Mouse (Mus musculus) NIH3T3 (cell line): ENCODE measurements around the gene Sez6l.

Experiments
- DNase-seq: peaks from one replicate; pipeline ENCODE4 v3.0.0-alpha.2; 2012; ENCODE audit warnings: low read depth

Sez6l gene

DNA sequence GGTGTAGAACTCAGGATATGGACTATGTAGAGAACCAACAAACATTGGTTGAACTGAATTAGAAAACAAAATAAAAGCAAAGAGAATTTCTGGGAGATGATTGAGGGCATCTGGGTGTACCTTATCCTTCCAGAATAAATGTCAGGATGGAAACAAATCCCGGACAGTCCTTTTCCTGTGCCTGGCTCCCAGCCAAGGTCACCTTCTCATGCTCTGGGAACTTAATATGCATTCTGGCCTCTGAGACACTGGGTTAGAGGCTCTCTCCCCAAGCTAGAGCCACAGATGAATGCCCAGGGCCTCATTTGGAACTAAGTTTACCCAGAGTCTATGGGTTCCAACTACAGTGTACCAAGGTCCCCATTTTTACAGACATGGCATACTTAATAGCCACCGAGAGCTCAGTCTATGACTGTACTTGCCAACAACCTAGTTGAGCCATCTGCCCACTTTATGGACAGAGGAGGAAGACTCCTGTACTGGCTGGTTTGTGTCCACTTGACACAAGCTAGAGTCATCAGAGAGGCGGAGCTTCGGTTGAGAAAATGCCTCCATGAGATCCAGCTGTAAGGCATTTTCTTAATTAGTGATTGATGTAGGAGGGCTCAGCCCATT is 7.3 kb upstream of the Sez6l start:
- DNase-seq: no peak

DNA sequence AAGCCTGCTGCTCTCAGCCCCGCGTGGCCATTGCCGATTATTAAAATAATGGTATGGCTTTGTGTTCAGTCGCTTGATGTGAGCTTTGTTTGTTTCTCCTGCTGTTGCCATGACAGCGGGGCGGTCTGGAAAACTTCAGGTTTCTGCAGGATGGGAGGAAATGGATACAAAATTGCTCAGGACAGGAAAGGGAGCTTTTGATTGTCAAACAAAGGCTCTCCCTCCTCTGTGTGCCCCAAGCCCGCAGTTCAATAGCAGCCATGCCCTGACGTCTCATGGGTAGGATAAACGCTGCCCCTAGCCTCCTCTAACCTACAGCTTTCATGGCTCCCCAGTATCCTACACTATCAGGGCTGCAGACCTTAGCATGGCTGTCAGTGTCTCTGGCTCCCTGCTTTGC is 6.3 kb upstream of the Sez6l start:
- DNase-seq: no peak

DNA sequence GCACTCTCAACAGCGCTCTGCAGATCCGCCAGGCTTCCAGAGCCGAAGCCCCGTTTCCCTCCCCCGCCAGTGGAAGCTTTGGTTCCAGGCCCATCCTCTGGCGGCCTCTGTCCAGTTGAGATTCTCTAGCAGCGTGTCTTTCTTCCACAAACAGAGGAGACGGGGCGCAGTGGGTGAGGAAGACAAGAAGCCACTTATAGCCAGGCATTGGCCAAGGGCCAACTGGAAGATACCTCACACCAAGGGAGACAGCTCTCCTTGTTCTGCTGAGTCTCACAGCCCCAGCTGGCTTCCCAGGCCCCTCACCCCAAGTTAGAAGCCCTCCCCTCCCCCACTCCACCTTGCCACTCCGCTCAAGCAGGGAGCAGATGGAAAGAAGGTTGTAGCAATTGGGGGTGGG is 765 bp upstream of the Sez6l start:
- DNase-seq: no peak

DNA sequence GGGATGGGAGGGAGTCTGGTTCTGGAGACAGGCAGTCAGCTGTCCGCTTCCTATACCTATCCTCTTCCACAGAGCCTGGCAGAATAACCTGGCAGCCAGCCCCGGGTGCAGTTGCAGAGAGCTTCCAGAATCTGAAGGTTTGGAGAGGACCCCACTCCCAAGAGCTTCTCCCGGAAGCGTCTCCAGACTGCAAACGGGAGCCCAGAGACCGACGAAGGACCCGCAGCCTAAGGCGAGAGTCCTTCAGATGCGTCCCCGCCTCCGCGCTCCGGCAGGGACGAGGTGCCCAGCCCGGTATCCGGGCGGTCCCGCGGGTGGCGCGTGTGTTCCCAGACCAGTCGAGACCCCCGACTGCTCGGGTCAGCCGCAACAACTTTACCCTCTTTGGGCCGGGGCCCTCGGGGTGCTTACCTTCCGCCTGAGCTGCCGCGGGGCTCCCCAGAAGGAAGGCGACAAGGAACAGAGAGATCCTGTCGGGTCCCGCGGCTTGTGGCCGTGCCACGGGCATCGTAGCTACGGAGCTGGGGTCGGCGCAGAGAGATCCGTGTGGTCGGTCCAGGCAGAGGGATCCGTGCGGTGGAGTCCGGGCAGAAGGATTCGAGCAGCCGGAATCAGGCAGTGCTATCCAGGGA is 508 bp downstream of the Sez6l start:
- no peak for DNase-seq

DNA sequence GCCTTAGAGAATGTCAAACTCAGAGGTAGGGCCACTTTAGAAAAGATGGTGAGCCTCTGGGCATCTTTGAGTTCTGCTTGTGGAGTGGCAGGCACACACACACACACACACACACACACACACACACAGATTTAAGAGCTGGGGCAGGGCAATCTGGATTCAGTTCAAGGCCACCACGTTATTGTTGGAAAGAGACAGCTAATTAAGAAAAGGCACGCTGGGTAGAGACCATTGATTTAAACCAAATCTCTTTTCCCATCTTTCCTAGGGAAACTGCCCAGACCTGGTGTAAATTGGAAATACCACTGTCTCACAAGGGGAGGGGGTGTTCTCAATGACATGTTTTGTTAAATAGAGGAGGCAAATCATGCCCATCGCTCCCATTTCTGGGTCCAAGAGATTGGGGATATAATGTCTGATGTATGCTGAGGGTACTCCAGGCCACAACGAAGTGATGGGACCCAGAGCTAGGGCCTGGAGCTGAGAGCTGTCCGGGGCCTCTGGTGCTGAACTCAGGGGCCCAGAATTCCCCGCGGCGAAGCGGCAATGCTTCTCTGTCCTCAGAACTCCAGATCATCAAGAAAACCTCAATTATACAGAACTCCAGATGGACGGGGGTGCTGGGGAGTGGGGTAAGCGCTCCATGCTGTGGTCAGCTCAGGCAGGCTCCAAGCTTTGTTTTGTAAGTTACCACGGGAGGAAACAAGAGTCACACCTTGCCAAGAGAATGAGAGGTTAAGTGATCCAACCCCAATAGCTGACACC is 1.7 kb downstream of the Sez6l start:
- DNase-seq: no peak

DNA sequence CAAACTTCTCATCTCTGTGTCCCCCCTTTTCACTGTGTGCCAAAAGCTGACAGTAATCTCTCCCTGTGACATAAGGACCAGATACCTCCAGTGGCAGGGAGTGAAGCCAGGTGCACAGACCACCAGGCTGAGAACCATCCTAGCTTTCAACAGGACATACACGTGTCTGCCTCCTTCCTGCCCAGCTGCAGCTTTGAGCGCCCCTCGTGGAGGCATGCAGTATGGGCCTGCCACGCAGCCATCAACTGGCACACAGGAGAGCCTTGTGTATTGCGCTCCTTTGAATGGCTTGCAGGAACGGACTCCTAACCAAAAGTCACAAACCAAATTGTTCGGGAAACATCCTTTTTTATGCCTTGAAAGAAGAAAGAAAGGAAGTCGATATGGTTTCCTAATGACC is 3.1 kb downstream of the Sez6l start:
- peak; percentile 14 for DNase-seq

DNA sequence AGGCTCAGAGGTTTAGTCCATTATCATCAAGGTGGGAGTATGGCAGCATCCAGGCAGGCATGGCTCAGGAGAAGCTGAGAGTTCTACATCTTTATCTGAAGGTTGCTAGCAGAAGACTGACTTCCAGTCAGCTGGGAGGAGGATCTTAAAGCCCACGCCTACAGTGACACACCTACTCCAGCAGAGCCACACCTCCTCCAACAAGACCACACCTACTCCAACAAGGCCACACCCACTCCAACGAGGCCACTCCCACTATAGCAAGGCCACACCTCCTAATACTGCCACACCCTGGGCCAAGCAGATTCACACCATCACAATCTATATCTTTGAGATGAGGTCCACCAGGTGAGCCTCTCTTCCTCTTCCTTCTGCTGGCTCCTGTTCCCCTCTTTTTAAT is 4.8 kb downstream of the Sez6l start:
- no peak for DNase-seq

DNA sequence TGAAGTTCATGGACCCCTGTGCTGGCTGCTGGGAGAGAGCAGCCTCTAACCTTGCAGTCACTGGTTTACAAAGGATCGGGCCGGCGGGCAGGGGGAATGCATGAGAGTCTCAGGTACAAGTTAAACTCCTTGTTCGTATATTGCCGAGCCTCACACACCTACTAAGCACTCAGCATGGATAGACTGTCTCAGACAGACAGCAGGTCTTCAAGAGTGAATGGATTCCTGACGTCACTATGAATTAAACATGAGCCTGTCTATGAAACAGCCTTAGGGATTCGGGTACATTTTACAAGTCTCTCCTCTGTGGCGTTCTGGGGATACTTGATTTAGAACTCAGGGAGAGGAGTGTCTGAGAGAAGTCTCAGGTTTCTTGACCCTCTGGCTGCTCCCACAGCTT is 11.5 kb downstream of the Sez6l start:
- no peak for DNase-seq

DNA sequence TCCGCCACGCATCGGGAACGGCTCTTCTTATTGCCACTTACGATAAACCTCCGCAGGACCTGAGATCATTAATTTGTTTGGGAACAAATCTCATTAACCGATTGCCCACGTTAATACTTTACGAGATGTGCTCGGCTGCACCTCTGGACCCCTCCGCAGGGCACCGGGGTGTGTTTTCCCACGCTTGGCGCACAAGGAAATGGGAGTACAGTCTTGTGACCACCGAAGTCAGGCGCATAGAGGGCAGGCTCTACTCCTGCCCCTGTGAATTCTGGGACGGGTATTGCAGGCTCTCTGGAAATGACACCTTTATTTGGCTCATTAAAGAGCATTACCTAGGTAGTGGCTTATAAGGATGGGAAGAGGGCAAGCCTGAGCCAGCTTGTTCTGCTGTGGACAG is 11.9 kb downstream of the Sez6l start:
- DNase-seq: no peak

DNA sequence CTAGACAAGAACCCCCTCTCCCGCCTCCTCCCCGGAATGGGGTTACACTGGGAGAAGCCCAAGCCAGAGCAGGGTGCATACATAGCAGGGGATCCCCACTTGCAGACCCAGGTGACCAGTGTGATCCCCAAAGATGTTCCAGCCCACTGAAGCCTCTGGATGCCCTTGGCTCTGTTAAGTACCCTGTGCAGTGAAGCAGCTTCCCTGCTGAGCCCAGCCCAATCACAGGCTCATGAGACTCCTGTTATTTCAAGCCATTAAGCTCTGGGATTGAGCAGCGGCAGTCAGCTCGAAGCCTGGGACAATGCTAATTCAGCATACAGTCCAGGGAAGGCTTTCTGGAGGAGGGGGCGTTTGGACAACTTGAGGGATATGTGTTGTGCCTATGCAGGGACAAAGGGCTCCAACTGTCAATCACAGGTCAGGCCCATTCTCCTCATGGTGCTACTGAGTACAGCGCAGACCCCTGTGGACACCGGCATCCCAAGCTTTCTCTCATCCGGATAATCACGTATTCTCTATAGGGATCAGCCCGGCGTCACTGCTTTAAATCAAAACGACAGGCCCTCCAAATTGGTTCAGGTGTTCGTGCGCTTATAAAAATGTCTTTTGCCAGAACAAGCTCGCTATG is 16.0 kb downstream of the Sez6l start:
- no peak for DNase-seq

DNA sequence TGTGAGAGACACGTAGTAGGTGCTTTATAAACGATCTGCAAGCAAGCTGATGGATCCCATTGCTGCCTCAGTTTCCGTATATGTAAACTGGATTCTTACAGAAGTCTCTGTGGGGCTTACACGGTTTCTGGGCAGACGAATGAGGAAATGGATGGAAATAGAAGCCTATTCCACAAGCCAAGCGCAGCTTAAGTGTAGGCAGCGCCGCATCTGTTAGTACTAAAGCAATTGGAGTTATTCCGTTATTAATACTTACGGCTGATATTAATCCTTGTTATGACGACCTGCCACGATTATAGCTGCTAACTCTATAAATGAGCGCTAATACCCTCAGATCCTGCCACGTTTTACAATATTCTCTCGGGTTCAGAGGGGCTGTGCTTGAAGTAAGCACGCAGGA is 16.8 kb downstream of the Sez6l start:
- no peak for DNase-seq

DNA sequence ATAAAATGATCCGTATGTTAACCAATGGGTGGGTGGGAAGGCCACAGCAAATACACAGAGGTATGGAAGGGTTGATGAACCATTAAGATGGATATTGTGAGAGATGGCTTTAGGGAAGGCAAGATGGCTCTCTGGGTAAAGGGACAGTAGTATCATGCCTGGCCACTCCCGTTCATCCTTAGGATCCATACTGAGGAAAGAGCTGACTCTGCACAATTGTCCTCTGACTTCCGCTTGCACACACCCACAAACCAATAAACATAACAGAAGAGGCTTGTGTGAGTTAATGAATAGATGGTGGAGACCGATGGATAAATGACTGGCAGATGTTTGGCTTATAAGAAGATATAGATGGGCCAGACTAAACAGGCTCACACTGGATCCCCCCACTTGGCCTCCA is 19.6 kb downstream of the Sez6l start:
- DNase-seq: no peak

DNA sequence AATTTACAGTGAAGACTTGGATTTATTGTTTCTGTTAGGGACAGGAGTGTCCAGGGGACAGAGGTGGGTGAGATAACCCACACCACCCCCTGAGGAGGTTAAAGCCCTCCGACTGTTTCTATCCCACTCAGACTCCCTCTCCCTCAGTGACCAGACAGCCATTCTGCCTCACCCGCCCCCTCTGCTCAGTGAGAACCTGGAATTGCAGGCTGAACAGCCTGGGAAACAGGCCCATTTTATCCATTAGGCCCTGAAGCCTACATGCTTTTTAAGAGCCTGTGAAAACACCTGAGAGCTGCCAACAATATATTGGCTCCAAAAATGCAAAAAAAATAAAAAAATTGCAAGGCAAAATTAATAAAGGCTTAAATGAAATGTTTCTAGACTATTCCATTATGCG is 20.3 kb downstream of the Sez6l start:
- DNase-seq: no peak

DNA sequence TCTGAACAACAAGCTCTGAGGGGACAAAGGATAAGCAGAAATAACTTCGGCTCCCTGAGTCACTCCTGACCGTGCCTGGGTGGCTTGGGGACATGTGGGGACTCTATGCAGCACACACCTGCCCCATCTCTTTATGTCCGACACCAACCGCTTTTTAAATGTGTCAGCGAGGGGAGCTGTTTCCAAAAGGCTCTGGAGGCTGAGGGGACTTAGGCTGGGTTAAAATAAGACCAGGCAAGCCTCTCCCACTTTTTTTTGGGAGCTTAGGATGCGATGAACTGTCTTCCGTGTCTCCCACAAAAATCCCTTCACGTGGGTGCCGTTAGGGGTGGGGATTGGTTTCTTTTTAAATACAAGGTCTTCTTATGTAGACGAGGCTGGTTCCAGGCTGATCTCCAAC is 22.5 kb downstream of the Sez6l start:
- no peak for DNase-seq

DNA sequence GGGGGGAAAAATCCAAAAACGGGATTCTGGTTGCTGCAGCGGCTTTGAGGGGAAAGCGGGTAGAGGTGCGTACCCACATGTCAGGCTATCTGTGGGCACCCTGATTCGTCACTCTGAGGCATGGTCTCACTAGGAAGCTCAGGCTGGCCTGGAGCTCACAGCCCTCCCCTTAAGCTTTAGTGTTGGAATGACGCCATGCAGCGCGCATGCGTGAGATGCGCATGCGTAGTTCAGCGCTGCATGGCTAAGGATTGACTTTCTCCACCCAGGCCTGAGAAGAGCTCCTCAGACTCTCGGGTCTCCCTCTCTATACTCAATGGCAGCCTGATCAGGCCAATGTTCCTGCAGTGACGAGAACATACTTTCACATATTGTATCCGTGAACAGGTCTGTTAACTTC is 24.2 kb downstream of the Sez6l start:
- no peak for DNase-seq

DNA sequence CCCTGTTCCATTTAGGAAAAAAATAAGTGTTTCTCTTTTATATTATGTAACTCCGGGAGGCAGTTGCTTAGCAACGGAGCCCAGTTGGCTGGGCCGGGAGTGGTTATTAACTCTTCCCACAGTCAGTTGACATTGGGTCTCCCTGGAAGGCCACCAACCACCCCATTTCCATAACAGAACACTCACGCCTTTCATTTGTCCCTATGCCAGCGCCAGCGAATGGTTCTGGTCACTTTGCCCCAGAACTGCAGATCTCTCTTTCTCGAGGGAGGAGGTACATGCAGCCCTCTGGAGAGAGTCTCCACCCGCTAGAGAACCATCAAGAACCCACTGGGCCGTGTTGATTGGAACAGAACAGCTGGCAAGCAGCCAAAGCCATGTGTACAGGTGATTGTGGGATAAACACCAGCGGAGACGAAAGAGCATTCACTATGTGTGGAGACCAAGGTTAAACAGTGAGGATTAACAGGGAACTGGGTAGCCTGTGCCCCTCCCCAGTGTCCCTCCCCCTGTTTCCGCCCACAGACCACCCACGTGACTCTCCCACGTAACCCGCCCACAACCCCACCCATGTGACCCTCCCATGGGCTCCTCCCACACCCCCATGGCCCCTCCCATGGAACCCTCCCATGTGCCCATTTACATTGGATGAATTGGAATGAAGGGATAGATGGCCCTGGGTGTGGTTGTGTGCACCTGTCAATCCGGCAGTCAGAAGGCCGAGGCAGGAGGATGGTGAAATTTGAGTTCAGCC is 24.8 kb downstream of the Sez6l start:
- DNase-seq: no peak

DNA sequence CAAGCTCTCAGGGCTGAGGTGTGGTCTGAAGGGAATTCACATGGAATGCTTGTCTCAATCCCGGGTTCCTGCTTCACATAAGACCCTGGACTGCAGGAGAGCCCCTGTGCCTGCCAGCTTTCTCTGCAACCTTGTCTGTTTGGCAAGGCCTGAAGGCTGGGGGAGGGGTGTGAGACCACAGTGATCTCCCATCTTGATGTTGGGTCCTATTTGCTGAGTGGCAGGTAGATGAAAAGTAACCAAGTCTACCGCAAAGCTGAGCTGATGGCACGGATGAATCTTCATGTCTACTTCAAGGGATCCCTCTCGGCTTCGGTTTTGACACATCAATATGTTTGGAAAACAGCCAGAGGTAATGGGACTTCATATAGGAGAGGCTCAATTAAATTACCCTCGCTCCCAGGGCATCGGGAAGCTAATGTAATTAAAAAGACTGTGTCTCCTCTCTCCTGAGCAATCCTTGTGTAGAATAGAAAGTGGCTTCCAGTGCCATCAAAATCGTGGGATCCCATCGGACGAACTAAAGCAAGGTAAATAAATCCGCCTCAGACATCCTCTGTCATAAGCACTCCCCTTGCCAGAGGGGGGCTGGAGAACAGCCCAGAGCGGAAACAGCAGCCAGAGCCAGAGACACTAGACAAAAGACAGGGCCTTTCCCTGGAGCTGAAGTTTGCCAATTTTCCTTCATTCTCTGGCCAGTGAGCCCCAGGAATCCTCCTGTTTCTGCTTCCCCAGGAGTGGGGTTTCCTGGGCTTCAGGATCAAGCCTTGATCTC is 28.0 kb downstream of the Sez6l start:
- DNase-seq: no peak

DNA sequence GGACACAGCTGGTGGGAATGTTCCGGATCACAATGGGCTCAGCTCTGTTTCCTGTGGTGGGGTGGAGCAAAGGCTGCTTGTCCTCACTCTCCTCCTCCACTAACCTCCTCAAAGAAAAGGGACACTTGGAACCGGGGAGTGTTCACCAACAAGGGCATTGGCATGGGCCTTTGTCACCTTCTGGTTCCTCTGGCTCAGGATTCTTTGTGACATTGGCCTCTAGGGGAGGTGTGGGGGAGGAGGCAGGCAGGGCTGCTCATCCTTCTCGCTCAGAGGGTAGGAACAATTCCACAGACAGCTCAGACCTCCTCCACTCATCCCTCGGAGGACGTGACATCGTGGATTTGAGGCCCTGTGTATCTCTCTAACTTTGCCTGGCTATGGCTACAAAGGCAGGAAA is 30.2 kb downstream of the Sez6l start:
- DNase-seq: no peak

DNA sequence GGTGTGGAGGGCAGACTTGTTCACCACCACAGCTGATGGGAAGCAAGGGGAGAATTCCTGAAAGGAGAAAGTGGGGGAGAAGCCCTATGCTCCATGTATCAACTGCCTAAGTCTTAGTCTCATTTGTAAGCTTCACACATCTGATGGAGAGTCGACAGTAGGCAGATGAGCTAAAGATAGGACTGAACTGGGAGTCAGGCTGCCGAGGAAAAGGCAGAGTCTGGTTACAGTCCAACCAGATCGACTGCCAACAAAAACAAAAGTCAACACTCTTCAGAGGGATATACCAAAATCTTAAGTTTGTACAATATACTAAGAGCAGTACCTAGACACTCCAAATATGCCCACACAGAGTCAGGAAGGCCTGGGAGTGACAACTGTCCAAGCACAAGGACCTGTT is 38.7 kb downstream of the Sez6l start:
- DNase-seq: no peak

DNA sequence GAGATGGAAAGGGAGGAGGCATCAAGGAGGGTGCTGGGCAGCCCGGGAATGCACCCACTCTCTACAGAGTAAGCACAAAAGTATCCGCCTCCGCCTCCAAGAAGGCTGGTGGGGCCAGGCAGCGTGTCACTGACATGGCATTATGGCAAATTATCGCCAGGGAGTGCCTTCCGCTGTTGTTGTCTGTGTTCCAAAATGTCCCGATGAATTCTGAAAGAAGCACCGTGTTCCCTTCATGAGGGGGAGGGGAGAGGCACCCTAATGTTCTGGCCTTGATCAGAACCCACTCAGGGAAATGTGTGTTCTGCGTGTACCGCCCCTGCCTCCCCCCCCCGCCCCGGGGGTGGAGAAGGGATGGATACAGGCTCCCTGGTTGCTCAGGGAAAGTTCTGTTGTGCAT is 41.1 kb downstream of the Sez6l start:
- DNase-seq: no peak

DNA sequence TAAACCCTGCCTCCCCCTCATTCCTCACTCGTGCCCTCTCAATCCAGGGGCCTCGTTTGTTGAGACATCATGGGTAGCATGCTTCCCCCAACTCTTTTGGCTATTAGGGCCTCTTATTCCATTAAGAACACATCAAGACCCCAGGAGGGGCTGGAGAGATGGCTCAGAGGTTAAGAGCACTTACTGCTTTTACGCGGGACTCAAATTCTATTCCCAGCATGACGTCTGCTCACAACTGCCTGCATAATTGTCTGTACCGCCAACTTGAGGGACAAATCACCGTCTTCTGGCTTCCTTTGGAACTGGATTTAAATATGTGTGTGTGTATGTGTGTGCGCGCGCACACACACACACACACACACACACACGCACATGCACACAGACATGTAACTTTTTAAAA is 42.8 kb downstream of the Sez6l start:
- DNase-seq: no peak
